Mouse (Mus musculus): Measurements from ENCODE around the gene Metap1. TPM values are rescaled to one million over a fixed set of nuclear protein-coding genes. Genes with fewer than 3 reads are reported as not detected.
"Not testable (repeated sequence)": the region's sequence is repeated elsewhere in the genome, so short reads cannot be mapped to it uniquely, and the experiment has no call there.

The Metap1 gene
- total RNA-seq, 1 experiment from 2014 or later, result 50.5 TPM

- no peak for DNase-seq
Observed at GRCm38 (mm10) chr3:138503754-138504153, 14.4 kb upstream of the Metap1 start.

DNA sequence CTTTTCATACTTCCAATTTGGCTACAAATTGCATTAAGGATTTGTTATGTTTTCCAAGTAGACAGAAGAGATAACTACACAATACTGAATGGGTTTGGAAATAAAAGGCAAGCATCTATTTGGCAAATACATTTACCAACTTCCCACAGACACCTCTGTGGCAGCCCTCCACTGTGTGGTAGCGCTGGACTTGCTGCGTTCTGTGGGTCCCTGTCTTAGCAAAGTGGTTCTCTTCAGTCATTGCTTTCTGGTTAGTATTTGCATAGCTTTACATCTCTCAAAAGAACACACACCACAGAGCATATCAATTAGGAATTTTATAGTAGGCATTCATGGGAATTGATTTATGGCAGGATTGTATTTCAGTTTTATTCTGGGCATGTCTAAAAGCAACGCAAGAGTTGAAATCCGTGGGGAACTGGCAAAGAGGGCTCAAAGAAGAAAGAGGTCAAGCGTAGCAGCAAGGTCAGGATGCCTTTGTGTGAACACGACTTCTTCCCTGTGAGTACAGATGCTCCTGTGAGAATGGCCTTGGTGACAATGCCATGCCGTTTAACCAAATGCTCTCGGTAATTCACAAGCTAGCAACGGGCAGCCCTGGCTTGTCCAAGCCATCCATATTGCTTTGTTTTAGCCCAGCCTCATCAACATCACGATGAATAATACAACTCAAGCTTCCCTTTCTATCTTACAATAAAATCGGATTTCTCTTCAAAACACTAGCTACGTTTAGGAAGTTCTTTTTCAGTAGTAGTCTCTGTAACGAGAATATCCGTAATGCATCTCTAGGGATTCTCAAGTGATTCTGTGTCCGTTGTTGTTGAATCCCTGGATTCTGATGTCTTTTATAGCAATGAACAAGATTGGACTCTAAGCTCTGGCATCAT lies 10.8 kb upstream of the Metap1 start:
- DNase-seq, result no peak

GRCm38 (mm10) chr3:138498731-138499130 lies 9.4 kb upstream of the Metap1 start:
- no peak for DNase-seq

GRCm38 (mm10) chr3:138495166-138496145 lies 6.1 kb upstream of the Metap1 start:
- no peak for DNase-seq

DNA sequence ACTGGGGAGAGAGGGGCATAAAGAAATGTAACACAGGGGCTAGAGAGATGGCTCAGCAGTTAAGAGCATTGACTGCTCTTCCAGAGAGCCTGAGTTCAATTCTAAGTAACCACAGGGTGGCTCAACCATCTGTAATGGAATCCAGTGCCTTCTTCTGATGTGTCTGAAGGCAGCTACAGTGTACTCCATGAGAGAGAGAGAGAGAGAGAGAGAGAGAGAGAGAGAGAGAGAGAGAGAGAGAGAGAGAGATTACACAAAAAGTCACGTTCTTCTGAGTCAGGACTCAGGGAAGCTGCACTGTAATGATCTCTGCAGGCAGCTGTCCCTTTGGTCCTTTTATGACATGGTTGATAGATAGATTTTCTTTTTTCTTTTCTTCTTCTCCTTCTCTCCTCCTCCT lies 5.2 kb upstream of the Metap1 start:
- no peak for DNase-seq

GRCm38 (mm10) chr3:138493668-138494067 lies 4.4 kb upstream of the Metap1 start:
- DNase-seq, result no peak

DNA sequence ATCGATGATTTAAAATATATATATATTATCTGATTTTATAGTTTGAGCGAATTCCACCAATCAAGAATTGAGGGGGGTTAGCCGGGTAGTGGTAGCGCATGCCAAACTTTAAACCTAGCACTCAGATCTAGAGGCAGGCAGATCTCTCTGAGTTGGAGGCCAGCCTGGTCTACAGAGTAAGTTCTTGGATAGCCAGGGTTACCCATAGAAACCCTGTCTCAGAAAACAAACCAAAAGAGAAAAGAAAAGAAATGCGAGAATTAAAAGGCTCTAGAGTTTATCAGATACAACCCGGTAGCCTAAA lies 671 bp upstream of the Metap1 start:
- no peak for DNase-seq

DNA sequence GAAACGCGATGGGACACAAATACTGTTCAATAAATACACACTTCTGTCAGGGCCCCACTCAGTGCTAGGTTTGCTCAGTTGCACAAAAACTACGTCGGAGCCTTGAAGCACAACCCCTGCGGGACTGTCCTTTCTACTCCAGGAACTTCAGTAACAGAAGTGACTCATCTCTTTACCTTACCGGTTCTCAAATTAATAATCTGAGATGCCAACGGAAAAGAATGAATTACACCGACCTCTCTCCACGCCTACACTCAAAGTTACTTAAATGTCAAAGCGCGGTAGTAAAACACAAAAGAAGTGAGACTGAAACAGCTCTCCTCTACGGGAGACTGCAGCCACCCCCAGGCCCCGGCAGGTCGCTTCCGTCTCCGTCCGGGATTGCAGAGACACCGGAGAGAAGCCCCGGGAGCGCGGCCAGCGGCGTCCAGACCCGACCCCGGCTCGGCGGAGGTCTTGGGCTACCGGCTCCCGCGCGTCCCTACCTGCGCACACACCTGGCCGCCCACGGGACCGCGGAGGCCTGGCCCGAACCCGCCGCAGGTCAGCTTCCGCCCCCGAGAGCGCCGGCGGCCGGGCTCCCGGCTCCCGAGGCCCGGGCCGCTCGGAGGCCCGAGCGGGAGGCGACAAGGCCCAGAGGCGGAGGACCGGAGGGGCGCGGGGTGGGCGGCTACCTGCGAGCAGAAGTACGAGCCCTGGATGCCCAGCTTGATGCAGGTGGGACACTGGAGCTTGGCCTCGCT lies 560 bp downstream of the Metap1 start:
- peak; percentile 62 for DNase-seq

- DNase-seq, result no peak
Observed at GRCm38 (mm10) chr3:138483240-138483639, 6.1 kb downstream of the Metap1 start.

DNA sequence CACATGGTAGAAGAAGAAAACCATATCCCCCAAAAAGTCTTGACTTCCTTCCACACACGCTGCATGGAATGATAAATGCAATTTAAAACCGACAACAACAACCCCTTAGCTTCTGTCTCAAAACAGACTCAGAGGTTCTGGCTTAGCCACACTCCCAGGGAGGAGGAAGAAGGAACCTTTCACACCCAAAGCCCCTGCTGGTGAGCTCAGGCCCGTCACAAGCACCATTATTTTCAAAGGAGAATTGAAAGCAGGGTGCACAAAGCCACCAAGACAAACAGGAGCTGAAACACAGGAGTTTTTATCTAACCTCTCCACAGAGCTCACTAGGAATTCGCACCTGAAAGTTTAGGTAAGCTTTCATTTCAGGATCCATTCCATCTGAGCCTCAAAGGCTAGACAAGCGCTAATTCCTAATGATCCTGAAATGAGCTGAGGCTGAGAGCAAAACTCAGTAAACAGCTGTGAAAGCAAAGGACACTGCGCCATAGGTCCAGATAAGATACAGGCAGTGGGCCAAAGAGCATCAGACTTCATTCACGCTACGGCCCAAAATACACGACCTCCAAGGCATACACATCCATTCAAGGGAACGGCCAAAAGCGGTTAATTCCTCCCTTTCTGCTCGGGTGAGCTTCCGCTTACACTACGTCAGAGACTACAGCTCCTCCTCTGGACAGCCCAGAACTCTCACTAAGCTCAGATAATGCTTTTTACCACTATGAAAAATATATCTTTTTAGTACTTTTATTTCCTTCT lies 7.6 kb downstream of the Metap1 start:
- DNase-seq, result peak; percentile 27

- no peak for DNase-seq
Observed at GRCm38 (mm10) chr3:138479489-138479888, 9.8 kb downstream of the Metap1 start.

GRCm38 (mm10) chr3:138471066-138471465 lies 18.2 kb downstream of the Metap1 start:
- no peak for DNase-seq

GRCm38 (mm10) chr3:138466656-138467055 lies 22.7 kb downstream of the Metap1 start:
- DNase-seq, result not testable (repeated sequence)

- no peak for DNase-seq
Observed at GRCm38 (mm10) chr3:138464573-138465147, 24.7 kb downstream of the Metap1 start.

GRCm38 (mm10) chr3:138463807-138464206 lies 25.5 kb downstream of the Metap1 start:
- DNase-seq, result no peak

GRCm38 (mm10) chr3:138463137-138463536 lies 26.2 kb downstream of the Metap1 start:
- DNase-seq, result peak; percentile 37

- no peak for DNase-seq
Observed at GRCm38 (mm10) chr3:138461832-138462231, 27.5 kb downstream of the Metap1 start.

GRCm38 (mm10) chr3:138460260-138460659 lies 29.1 kb downstream of the Metap1 start:
- no peak for DNase-seq

DNA sequence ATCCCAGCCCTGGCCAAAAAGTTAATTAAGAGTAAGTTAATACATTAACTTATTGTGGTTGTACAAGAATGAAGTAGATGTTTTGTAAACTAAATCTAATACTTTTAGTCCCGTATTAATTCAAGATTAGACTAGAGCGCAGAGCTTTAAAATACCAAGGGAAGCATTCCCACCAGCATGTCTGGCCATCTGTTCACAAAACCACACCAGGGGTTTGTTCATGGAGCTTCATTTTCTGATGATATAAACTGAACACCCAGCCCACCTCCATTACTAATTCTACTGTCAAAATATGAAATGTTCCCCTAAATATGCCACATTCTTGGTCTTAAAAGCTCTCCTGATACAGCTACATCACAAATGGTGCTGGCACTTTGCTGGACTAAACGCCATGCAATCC lies 30.9 kb downstream of the Metap1 start:
- no peak for DNase-seq

GRCm38 (mm10) chr3:138454711-138455435 lies 34.4 kb downstream of the Metap1 start:
- no peak for DNase-seq

- no peak for DNase-seq
Observed at GRCm38 (mm10) chr3:138454234-138454633, 35.1 kb downstream of the Metap1 start.

All from adrenal gland, postnatal 14 days (tissue).